ENCODE assay signal across 8 mouse cellular contexts in genomic region chr1:55886383-55887070, GRCm38 (mm10).
DNase-seq lines count a peak whose midpoint lies in the region; ATAC-seq and TF ChIP-seq lines count a peak whose summit lies in the region.

No protein-coding gene starts in this region.

- no peaks in the 10 kb centered on the region for H3K4me1 ChIP-seq in cerebellum, adult 2 months (ENCODE audit: control insufficient read depth, insufficient read depth, low read length)
- peaks cover 15% of the 10 kb centered on the region for H3K4me1 ChIP-seq in forebrain, embryonic 11.5 days (replicated peaks; ENCODE audit: control insufficient read depth, insufficient read depth, low read length)
- H3K4me1 ChIP-seq in lung, embryonic 14.5 days (ENCODE audit: insufficient read depth), result no peaks in the 10 kb centered on the region

- no peak overlapping the region for H3K4me3 ChIP-seq in cerebellum, adult 2 months (replicated peaks; ENCODE audit: insufficient read depth, low read depth, low read length)
- H3K4me3 ChIP-seq in forebrain, embryonic 11.5 days (ENCODE audit: low read depth, low read length), result no peak overlapping the region
- no peak overlapping the region for H3K4me3 ChIP-seq in lung, embryonic 14.5 days (ENCODE audit: low read depth, low read length)

- no peak; the same call in 1 of the 2 replicates for ATAC-seq in cerebellum, adult (ENCODE audit: insufficient number of reproducible peaks, low FRiP score, low TSS enrichment)
- ATAC-seq in forebrain, embryonic 11.5 days (replicated peaks; ENCODE audit: low FRiP score), result peak; percentile 39; the same call in 1 of the 2 replicates
- 0 out of 2 replicates have a peak, but pooled peaks have one; percentile 57 for ATAC-seq in lung, embryonic 14.5 days (ENCODE audit: insufficient read depth)

- peak; percentile 25 to 27 for DNase-seq in cerebellum, adult 2 months
- peak; percentile 51 for DNase-seq in urinary bladder, postnatal 14 days (ENCODE audit: low spot score)
- no peak for DNase-seq in urinary bladder, adult 2 months (ENCODE audit: low spot score)
- DNase-seq in forebrain, embryonic 11.5 days (ENCODE audit: low spot score), result peak; percentile 68
- peak; percentile 69 for DNase-seq in kidney, postnatal 10 days
- peak; percentile 85 for DNase-seq in lung, embryonic 14.5 days
- DNase-seq in right cerebral cortex, postnatal 10 days (ENCODE audit: low spot score in 2 of 2), result peak; percentile 82 to 87

- no peaks in the 10 kb centered on the region for H3K27me3 ChIP-seq in cerebellum, adult 2 months (ENCODE audit: control insufficient read depth, insufficient read depth, low read length)
- H3K27me3 ChIP-seq in forebrain, embryonic 11.5 days (ENCODE audit: control insufficient read depth, insufficient read depth, low read length), result peaks cover 12% of the 10 kb centered on the region
- H3K27me3 ChIP-seq in lung, embryonic 14.5 days (ENCODE audit: insufficient read depth, low read length), result 0 out of 2 replicates have a peak, but pooled peaks cover 4% of the 10 kb centered on the region

- H3K4me2 ChIP-seq in forebrain, embryonic 11.5 days (ENCODE audit: low read depth, low read length, severe bottlenecking), result no peak overlapping the region
- no peak overlapping the region for H3K4me2 ChIP-seq in lung, embryonic 14.5 days

- H3K9ac ChIP-seq in forebrain, embryonic 11.5 days (ENCODE audit: low read length), result no peak overlapping the region
- no peak overlapping the region for H3K9ac ChIP-seq in lung, embryonic 14.5 days

- TF ChIP-seq CTCF in cerebellum, adult 2 months (IDR thresholded peaks at IDR 0.05; ENCODE audit: borderline replicate concordance, insufficient read depth, low read depth, low read length), result peak; percentile 62; the same call in 1 of the 2 replicates
- peak; percentile 80 for TF ChIP-seq CTCF in lung, embryonic 14.5 days (IDR thresholded peaks at IDR 0.05; ENCODE audit: low read depth)

- WGBS in cerebellum, adult 2 months, result 26% methylated on average over 5 of the region's 5 CpGs
- WGBS in forebrain, embryonic 11.5 days, result 3% methylated on average over 5 of the region's 5 CpGs
- WGBS in lung, embryonic 14.5 days, result 23% methylated on average over 5 of the region's 5 CpGs

- H3K36me3 ChIP-seq in forebrain, embryonic 11.5 days (ENCODE audit: control insufficient read depth, insufficient read depth, low read length), result no peaks in the 10 kb centered on the region
- H3K36me3 ChIP-seq in lung, embryonic 14.5 days (ENCODE audit: insufficient read depth), result no peaks in the 10 kb centered on the region

- H3K9me3 ChIP-seq in forebrain, embryonic 11.5 days (ENCODE audit: control insufficient read depth, low read length), result no peaks in the 10 kb centered on the region
- H3K9me3 ChIP-seq in lung, embryonic 14.5 days (ENCODE audit: low read depth, low read length), result no peaks in the 10 kb centered on the region

- H3K27ac ChIP-seq in cerebellum, adult 2 months (ENCODE audit: insufficient read depth, low read length), result no peak overlapping the region
- H3K27ac ChIP-seq in forebrain, embryonic 11.5 days (ENCODE audit: low read depth, low read length), result no peak overlapping the region
- H3K27ac ChIP-seq in lung, embryonic 14.5 days (ENCODE audit: low read depth), result no peak overlapping the region

- no peak for TF ChIP-seq POLR2A in cerebellum, adult 2 months (IDR thresholded peaks at IDR 0.05; ENCODE audit: borderline replicate concordance, insufficient read depth, low read length)
